Mouse (Mus musculus): Measurements from ENCODE around the gene Slc25a33.

GRCm38 (mm10) chr4:149798116-149798515 is 24.0 kb upstream of the Slc25a33 start:
- TF ChIP-seq TAL1 (IDR thresholded peaks at IDR 0.05; ENCODE audit: low read length) (no peak), GATA1 (IDR thresholded peaks at IDR 0.05; ENCODE audit: low read length) (no peak)

Data from erythroblast, embryonic 14.5 days (primary cell).